Mouse (Mus musculus) heart, postnatal 0 days (tissue): ENCODE data around the gene Dab2.

Source experiments
- CTCF ChIP-seq: IDR thresholded peaks from 2 replicates; pipeline ENCODE4 v1.5.1; 2016; ENCODE audit warnings: antibody characterized with exemption, control low read depth, low read depth
- EP300 ChIP-seq: IDR thresholded peaks from 2 replicates; pipeline ENCODE4 v1.6.1; 2016; ENCODE audit warnings: antibody characterized with exemption, low read depth

DNA sequence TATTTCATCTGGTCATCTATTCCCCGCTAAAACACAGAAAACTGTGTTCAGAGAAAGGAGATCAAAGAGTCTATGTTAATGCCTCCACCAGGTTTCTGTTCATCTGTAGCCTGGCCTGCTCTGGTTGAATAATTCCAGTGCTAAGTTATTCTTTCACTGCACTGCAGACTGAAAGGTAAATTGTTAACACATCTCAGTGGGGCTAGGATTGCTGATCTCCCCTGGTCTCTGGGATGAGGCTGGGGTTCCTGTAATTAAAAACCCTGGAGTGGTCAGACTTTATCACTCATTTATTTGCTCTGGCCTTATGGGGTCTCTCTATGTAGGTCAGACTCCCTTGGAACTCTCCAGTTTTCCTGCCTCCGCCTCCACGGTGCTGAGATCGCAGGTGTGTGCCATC is 21.7 kb downstream of the Dab2 start:
- TF ChIP-seq CTCF (no peak), EP300 (no peak)
